Mouse (Mus musculus) neutrophil, adult 65 days (primary cell): Measurements from ENCODE around the gene Tldc2. TPM values are rescaled to one million over a fixed set of nuclear protein-coding genes. Genes with fewer than 3 reads are reported as not detected.

Source experiments
- total RNA-seq: library from RNA; stranded (reverse); gene quantifications from 2 replicates; pipeline ENCODE4 v1.2.4, GENCODE M21; 2023

Gene Tldc2
- total RNA-seq = not detected in 2 replicates

GRCm38 (mm10) chr2:157086796-157087195 lies at the start of gene Tldc2:
Gene Tldc2 (plus strand): TSS chr2:157087055.

GRCm38 (mm10) chr2:157078793-157079700 lies 7.8 kb upstream of the Tldc2 start, which contains the start of gene Soga1:
Gene Soga1 (minus strand): TSS chr2:157079254.

GRCm38 (mm10) chr2:157135014-157135413 lies 48.2 kb downstream of the Tldc2 start, which contains the start of gene Samhd1:
Gene Samhd1 (minus strand): TSS chr2:157135265.

Other genes starting within 250 kb of the Tldc2 start
- gene Tgif2, start 247.0 kb upstream of the Tldc2 start, total RNA-seq = 39.8 and 56.8 TPM in 2 replicates
- gene 4930518I15Rik, start 229.1 kb upstream of the Tldc2 start, total RNA-seq = 5.5 and 6.5 TPM in 2 replicates
- 363 and 381 TPM in 2 replicates for gene Rab5if, start 223.9 kb upstream of the Tldc2 start, total RNA-seq
- 0.16 and 0.34 TPM in 2 replicates for gene Sla2, start 199.9 kb upstream of the Tldc2 start, total RNA-seq
- 10.2 and 12.2 TPM in 2 replicates for gene Ndrg3, start 95.0 kb upstream of the Tldc2 start, total RNA-seq
- 22.6 and 28.7 TPM in 2 replicates for gene Dsn1, start 79.9 kb upstream of the Tldc2 start, total RNA-seq
- 1.8 and 3.3 TPM in 2 replicates for gene Soga1, start 7.8 kb upstream of the Tldc2 start, total RNA-seq
- gene Samhd1, start 48.2 kb downstream of the Tldc2 start, total RNA-seq = 576 and 586 TPM in 2 replicates
- 27.1 and 35.3 TPM in 2 replicates for gene Rbl1, start 117.5 kb downstream of the Tldc2 start, total RNA-seq
- gene Rpn2, start 192.0 kb downstream of the Tldc2 start, total RNA-seq = 97.4 and 98.2 TPM in 2 replicates
- gene Mroh8, start 192.5 kb downstream of the Tldc2 start, total RNA-seq = not detected in 2 replicates